Mouse (Mus musculus): Measurements from ENCODE around the gene Setx. TPM values are rescaled to one million over a fixed set of nuclear protein-coding genes. Genes with fewer than 3 reads are reported as not detected.
"Not testable (repeated sequence)": the region's sequence is repeated elsewhere in the genome, so short reads cannot be mapped to it uniquely, and the experiment has no call there.

Gene Setx
- polyA plus RNA-seq, 1 experiment from 2014 or later, result 4.9 TPM

DNA sequence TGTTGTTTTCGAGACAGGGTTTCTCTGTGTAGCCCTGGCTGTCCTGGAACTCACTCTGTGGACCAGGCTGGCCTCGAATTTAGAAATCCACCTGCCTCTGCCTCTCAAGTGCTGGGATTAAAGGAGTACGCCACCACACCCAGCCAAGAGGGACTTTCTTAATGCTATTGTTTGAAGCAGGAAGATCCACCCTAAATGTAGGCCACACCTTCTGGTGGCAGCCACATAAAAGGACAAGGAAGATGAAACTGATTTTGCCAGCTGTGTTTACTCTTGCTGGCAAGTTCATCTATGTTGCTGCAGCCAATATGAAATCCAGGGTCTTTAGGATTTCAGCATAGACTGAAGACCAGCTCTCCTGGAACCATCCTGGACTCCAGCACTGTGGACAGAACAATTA, 26.5 kb upstream of the Setx start:
- Histone ChIP-seq H3K4me3 (ENCODE audit: low read length) (no peak overlapping the region), H3K27me3 (replicated peaks; ENCODE audit: control insufficient read depth, insufficient read depth, low read length) (no peaks in the 10 kb centered on the region), H3K27ac (ENCODE audit: low read length) (no peak overlapping the region), H3K4me2 (ENCODE audit: low read depth, low read length) (no peak overlapping the region), H3K4me1 (ENCODE audit: control insufficient read depth, insufficient read depth, low read length) (no peaks in the 10 kb centered on the region), H3K36me3 (ENCODE audit: control insufficient read depth, insufficient read depth, low read length) (no peaks in the 10 kb centered on the region), H3K9ac (ENCODE audit: low read depth, low read length) (no peak overlapping the region), H3K9me3 (ENCODE audit: control insufficient read depth, low read length) (no peaks in the 10 kb centered on the region)
- ATAC-seq, result no peak
- WGBS, result 80% methylated on average over 3 of the region's 3 CpGs

DNA sequence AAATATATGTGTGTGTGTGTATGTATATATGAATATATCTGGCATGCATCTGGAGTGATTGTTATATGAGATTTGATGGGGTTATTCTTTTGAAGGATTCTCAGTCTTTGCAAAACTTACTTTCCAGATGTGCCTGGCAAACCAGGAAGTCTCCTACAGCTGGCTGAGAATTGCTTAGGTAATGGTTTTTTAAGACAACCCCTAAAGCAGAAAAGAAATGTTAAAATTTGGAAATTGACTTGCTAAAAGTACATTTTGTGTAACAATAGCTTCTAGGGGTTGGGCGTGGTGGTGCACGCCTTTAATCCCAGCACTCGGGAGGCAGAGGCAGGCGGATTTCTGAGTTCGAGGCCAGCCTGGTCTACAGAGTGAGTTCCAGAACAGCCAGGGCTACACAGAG, 26.0 kb upstream of the Setx start:
- not testable (repeated sequence) for H3K4me1 ChIP-seq (ENCODE audit: control insufficient read depth, insufficient read depth, low read length); H3K4me3 ChIP-seq (ENCODE audit: low read length); H3K9me3 ChIP-seq (ENCODE audit: control insufficient read depth, low read length); H3K36me3 ChIP-seq (ENCODE audit: control insufficient read depth, insufficient read depth, low read length); H3K27ac ChIP-seq (ENCODE audit: low read length); ATAC-seq; H3K4me2 ChIP-seq (ENCODE audit: low read depth, low read length); H3K27me3 ChIP-seq (replicated peaks; ENCODE audit: control insufficient read depth, insufficient read depth, low read length); H3K9ac ChIP-seq (ENCODE audit: low read depth, low read length)
- WGBS, result 98% methylated on average over 5 of the region's 5 CpGs

DNA sequence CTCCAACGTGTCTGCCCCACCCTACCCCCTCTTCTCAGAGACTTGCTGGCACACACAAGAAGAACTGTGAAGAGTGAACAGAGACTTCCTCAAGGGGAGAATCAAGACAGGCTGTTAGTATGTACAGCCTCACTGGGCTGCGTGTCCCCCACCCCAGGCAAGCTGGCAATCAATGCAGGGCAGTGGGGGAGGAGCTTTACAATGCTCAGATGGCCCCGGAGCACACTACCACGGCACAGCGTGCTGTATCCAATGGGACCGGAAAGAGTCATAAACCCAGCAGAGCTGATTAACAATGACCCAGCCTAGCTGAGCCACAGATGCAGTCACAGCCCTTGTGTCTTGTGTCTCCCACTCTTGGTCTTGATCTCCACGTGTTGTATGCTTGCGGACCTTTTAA, 25.2 kb upstream of the Setx start:
- no peak overlapping the region for H3K4me2 ChIP-seq (ENCODE audit: low read depth, low read length)
- no peaks in the 10 kb centered on the region for H3K27me3 ChIP-seq (replicated peaks; ENCODE audit: control insufficient read depth, insufficient read depth, low read length)
- H3K9ac ChIP-seq (ENCODE audit: low read depth, low read length), result no peak overlapping the region
- H3K4me1 ChIP-seq (ENCODE audit: control insufficient read depth, insufficient read depth, low read length), result no peaks in the 10 kb centered on the region
- no peak overlapping the region for H3K27ac ChIP-seq (ENCODE audit: low read length)
- H3K9me3 ChIP-seq (ENCODE audit: control insufficient read depth, low read length), result no peaks in the 10 kb centered on the region
- no peak overlapping the region for H3K4me3 ChIP-seq (ENCODE audit: low read length)
- 55% methylated on average over 8 of the region's 8 CpGs for WGBS
- H3K36me3 ChIP-seq (ENCODE audit: control insufficient read depth, insufficient read depth, low read length), result no peaks in the 10 kb centered on the region
- peak; percentile 46 for ATAC-seq

DNA sequence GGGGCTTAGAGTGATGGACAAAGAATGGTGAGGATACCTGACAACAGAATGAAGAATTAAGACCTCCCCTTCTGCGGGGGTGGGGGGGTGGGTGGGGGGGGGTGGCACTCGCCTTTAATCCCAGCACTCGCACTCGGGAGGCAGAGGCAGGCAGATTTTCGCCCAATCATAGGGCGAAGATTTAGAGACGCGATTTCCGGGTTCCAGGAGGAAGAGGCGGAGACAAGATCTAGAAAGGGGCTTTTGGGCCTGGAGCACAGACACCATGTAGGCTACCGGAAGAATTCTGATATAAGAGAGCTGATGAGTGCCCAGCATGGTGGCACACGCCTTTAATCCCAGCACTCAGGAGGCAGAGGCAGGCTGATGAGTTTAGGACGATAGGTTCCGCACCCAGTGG, 24.3 kb upstream of the Setx start:
- H3K4me2 ChIP-seq (ENCODE audit: low read depth, low read length), result no peak overlapping the region
- H3K9ac ChIP-seq (ENCODE audit: low read depth, low read length), result no peak overlapping the region
- no peaks in the 10 kb centered on the region for H3K9me3 ChIP-seq (ENCODE audit: control insufficient read depth, low read length)
- no peak for ATAC-seq
- H3K27me3 ChIP-seq (replicated peaks; ENCODE audit: control insufficient read depth, insufficient read depth, low read length), result no peaks in the 10 kb centered on the region
- no peak overlapping the region for H3K4me3 ChIP-seq (ENCODE audit: low read length)
- no peak overlapping the region for H3K27ac ChIP-seq (ENCODE audit: low read length)
- no peaks in the 10 kb centered on the region for H3K36me3 ChIP-seq (ENCODE audit: control insufficient read depth, insufficient read depth, low read length)
- no peaks in the 10 kb centered on the region for H3K4me1 ChIP-seq (ENCODE audit: control insufficient read depth, insufficient read depth, low read length)
- WGBS, result 92% methylated on average over 14 of the region's 14 CpGs

DNA sequence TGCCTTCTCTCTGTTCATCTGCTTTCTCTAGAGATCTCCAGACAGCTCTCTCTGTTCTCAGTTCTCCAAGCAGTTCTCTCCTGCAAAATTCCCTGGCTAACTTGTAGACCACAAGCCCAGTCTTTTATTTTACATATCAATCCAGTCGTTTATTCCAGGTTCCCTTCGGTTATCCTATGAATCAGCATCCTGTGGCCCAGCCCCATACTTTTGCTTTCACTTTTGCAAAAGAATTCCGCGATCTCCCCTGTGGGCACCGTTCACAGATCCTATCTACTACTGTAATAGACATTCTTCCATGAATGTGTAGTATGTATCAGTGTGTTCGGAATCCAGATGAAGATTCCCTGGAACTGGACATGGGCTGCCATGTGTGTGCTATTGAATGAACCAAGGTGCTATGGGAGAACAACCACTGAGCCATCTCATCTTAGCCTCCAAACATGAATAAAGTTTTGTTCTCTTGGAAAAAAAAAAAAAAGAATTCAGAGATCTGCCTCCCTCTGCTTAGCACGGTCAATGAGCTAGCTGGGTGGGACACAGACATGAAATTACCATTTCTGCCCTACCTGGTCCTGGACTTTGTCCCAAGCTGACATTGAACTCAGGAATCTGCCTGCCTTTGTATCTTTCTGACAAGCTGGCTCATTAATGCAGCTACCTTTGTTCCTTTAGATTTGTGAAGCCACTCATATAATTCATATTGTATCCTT, 23.0 kb upstream of the Setx start:
- Histone ChIP-seq H3K9ac (ENCODE audit: low read depth, low read length) (0 out of 2 replicates have a peak overlapping the region, but pooled peaks have one; percentile 20), H3K27ac (ENCODE audit: low read length) (no peak overlapping the region)
- 61% methylated on average over 7 of the region's 7 CpGs for WGBS

DNA sequence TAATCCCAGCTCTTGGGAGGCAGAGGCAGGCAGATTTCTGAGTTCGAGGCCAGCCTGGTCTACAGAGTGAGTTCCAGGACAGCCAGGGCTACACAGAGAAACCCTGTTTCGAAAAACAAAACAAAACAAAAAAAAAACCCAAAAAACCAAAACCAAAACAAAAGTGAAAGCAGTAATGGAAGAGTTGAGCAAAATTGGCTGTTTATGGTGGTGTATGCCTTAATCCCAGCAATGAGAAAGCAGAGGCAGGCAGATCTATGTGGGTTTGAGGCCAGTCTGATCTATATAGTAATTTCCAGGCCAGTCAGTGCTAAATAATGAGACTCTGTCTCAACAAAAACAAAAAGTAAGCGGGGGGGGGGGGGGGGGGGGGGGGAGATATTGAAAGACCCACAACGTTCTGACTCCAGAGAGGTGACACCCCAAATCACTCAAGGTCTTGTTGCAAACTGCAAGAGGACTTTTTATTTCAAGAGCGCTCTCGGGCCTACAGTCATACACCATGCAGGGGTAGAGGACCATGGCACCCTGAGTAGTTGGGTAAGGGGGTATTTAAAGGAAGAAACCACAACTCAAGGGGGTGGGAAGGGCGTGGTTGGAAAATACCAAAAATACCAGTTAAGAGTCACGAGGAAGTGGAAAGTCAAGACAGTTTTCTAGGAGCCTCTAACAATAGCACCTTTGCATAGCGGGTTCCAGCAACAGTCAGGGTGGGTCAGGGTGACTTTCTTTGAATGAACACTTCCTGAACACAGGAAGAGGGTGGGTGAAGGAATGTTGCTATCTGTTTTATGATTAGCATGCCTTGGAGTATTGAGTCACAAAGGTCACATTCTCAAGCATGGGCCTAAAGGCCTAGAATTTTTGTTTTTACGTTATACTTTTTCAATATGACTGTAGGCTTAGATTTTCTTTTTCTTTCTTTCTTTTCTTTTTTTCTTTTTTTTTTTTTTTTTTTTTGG, 21.3 kb upstream of the Setx start:
- H3K4me2 ChIP-seq (ENCODE audit: low read depth, low read length); H3K4me3 ChIP-seq (ENCODE audit: low read length); H3K9me3 ChIP-seq (ENCODE audit: control insufficient read depth, low read length); H3K4me1 ChIP-seq (ENCODE audit: control insufficient read depth, insufficient read depth, low read length); H3K27ac ChIP-seq (ENCODE audit: low read length); H3K36me3 ChIP-seq (ENCODE audit: control insufficient read depth, insufficient read depth, low read length); ATAC-seq; H3K9ac ChIP-seq (ENCODE audit: low read depth, low read length); H3K27me3 ChIP-seq (replicated peaks; ENCODE audit: control insufficient read depth, insufficient read depth, low read length): not testable (repeated sequence)
- WGBS, result 80% methylated on average over 9 of the region's 10 CpGs

More for the DNA sequence above, 23.0 kb upstream of the Setx start:
- H3K4me3 ChIP-seq (ENCODE audit: low read length), result no peak overlapping the region
- H3K27me3 ChIP-seq (replicated peaks; ENCODE audit: control insufficient read depth, insufficient read depth, low read length), result no peaks in the 10 kb centered on the region
- H3K36me3 ChIP-seq (ENCODE audit: control insufficient read depth, insufficient read depth, low read length), result no peaks in the 10 kb centered on the region
- no peak for ATAC-seq
- peak overlapping the region; percentile 36 for H3K4me2 ChIP-seq (ENCODE audit: low read depth, low read length)
- no peaks in the 10 kb centered on the region for H3K4me1 ChIP-seq (ENCODE audit: control insufficient read depth, insufficient read depth, low read length)
- H3K9me3 ChIP-seq (ENCODE audit: control insufficient read depth, low read length), result no peaks in the 10 kb centered on the region

DNA sequence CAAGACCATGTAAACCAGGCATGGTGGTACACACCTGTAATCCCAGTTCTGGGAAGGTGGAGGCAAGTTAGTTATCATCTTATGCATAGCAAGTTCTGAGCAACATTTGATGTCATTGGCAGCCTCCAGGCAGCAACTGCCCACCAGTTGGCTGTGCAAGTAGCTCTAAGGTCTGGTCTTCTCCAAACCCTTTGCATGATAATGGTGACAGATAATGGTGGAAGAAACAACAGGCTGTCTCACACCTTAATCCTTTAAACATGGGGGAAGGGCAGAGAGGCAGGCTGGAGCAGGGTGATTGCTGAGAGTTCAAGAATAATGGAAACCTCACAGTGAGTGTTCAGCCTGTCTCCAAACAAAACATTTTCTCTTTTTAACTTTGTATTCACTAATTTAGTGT, 3.0 kb upstream of the Setx start:
- ATAC-seq, result no peak
- Histone ChIP-seq H3K27me3 (replicated peaks; ENCODE audit: control insufficient read depth, insufficient read depth, low read length) (no peaks in the 10 kb centered on the region), H3K4me3 (ENCODE audit: low read length) (no peak overlapping the region), H3K9ac (ENCODE audit: low read depth, low read length) (no peak overlapping the region), H3K36me3 (ENCODE audit: control insufficient read depth, insufficient read depth, low read length) (no peaks in the 10 kb centered on the region), H3K4me1 (ENCODE audit: control insufficient read depth, insufficient read depth, low read length) (peaks cover under 1% of the 10 kb centered on the region; the same call in 1 of the 2 replicates), H3K4me2 (ENCODE audit: low read depth, low read length) (no peak overlapping the region), H3K9me3 (ENCODE audit: control insufficient read depth, low read length) (no peaks in the 10 kb centered on the region), H3K27ac (ENCODE audit: low read length) (no peak overlapping the region)

DNA sequence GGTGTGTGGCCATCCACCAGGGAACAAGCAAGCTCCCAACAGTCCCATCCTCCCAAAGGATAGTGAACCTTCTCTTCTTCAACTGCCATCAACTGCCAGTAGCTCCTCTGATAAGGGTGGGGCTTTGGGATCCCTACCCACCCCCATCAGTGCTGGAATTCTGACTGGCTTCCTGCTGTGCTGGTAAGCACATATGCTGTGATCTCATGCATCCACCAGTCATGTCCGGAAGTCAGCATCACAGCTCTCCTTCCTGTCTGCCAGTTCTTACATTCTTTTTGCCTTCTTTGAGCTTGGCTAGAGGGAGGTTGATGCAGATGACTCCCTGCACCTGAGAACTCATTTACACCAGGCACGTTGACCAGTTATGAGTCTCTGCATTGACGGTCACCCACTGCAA, 1.5 kb upstream of the Setx start:
- H3K4me3 ChIP-seq (ENCODE audit: low read length), result no peak overlapping the region
- no peaks in the 10 kb centered on the region for H3K9me3 ChIP-seq (ENCODE audit: control insufficient read depth, low read length)
- WGBS, result 61% methylated on average over 3 of the region's 3 CpGs
- ATAC-seq, result no peak
- H3K27ac ChIP-seq (ENCODE audit: low read length), result no peak overlapping the region
- no peaks in the 10 kb centered on the region for H3K27me3 ChIP-seq (replicated peaks; ENCODE audit: control insufficient read depth, insufficient read depth, low read length)
- no peak overlapping the region for H3K4me2 ChIP-seq (ENCODE audit: low read depth, low read length)
- H3K36me3 ChIP-seq (ENCODE audit: control insufficient read depth, insufficient read depth, low read length), result no peaks in the 10 kb centered on the region
- H3K9ac ChIP-seq (ENCODE audit: low read depth, low read length), result no peak overlapping the region
- H3K4me1 ChIP-seq (ENCODE audit: control insufficient read depth, insufficient read depth, low read length), result peaks cover 6% of the 10 kb centered on the region

DNA sequence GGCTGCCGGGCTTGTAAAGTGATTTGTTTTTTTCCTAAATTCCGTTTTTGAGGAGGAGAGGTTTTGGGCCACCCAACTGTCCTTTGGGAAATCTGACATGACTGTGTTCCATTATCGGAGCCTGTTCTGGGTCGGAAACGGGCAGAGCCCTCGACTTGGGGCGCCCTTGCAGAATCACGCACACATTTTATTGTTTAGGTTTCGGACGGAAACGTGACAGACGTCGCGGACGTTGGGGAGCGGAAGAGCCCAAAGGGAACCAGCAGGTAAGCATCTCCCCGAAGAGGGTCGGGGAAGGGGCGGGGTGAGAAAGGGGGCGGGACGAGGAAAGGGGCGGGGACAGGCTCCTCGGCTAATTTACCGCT, 572 bp downstream of the Setx start:
- Histone ChIP-seq H3K36me3 (ENCODE audit: control insufficient read depth, insufficient read depth, low read length) (no peaks in the 10 kb centered on the region; the same call in 1 of the 2 replicates), H3K4me1 (ENCODE audit: control insufficient read depth, insufficient read depth, low read length) (peaks cover 6% of the 10 kb centered on the region), H3K9ac (ENCODE audit: low read depth, low read length) (peak overlapping the region; percentile 65), H3K4me3 (ENCODE audit: low read length) (peak overlapping the region; percentile 86), H3K4me2 (ENCODE audit: low read depth, low read length) (peak overlapping the region; percentile 69), H3K27ac (ENCODE audit: low read length) (peak overlapping the region; percentile 94), H3K9me3 (ENCODE audit: control insufficient read depth, low read length) (no peaks in the 10 kb centered on the region), H3K27me3 (replicated peaks; ENCODE audit: control insufficient read depth, insufficient read depth, low read length) (no peaks in the 10 kb centered on the region)
- under 1% methylated on average over 24 of the region's 24 CpGs for WGBS
- no peak for ATAC-seq

Data from intestine, embryonic 16.5 days (tissue).